Mouse (Mus musculus) cerebellum, adult 18-20 months (tissue): ENCODE measurements around the gene Nap1l3.
A peak's percentile ranks its signal among the peaks of the same experiment; 100 is the strongest.

ENCODE experiments used
- DNase-seq, 2 experiments: peaks; one replicate each; pipeline ENCODE4 v3.0.0; 2021

Nap1l3 gene

DNA sequence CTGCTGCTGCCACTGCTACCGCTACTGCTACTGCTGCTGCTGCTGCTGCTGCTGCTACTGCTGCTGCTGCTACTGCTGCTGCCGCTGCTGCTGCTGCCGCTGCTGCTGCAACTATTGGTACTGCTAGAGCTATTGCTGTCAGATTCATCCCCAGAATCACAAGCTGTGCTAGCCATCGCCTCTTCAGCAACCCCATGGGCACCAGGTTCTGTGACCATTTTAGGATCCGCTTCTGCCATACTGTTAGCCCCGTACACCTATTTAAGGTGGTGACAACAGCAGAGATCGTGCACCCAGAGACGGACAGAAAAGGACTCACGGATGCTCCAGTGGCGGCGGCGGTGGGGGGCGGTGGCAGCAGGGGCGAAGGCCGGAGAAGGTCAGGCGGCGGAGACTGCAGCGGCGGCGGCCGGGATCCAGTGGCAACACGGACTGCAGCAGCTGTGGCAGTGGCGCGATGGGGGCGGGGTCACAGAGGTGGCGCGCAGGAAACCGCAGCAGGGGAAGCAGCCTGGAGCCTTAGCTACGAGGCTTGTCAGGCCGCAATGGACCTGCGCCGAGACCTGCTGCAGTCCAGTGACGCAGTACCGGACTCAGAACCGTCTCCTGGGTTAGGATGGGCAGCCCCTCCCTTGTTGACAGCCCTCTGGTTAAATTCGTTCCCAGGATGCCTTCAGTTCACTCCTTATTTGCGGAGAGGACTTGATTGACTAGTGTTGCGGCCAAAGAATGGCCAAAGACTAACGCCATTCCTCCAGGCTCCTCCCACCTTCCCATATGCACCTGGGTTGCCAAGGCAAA lies at the start of gene Nap1l3:
Nap1l3 (minus strand) TSS at position 621 of the 801 bp plus-strand sequence.
- DNase-seq = peak; percentile 75 to 89

DNA sequence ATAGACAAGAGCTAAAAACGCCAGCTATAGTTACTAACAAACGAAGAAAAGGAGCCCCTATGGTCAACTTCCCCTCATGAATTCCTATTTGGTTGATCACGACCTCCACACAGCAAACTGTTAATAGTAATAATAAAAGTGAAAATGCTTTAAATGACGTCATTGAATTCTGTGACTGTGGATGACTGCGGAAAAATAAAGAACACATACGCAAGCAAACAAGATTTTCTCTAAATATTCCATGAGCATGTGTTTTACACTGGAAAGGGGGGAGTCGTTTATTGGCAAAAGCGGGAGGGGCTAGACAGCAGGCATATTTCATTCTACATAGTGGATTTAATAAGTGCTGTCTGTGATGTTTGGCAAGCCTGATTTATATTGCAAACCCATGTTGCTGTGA lies 451 bp upstream of the Nap1l3 start:
- no peak for DNase-seq
